Mouse (Mus musculus) retina, adult 2 months (tissue): Measurements from ENCODE around the gene Klk8.

Experiments
- DNase-seq: peaks from one replicate; pipeline ENCODE4 v3.0.0-alpha.2; 2012; ENCODE audit warnings: low read depth, low spot score

Gene Klk8

DNA sequence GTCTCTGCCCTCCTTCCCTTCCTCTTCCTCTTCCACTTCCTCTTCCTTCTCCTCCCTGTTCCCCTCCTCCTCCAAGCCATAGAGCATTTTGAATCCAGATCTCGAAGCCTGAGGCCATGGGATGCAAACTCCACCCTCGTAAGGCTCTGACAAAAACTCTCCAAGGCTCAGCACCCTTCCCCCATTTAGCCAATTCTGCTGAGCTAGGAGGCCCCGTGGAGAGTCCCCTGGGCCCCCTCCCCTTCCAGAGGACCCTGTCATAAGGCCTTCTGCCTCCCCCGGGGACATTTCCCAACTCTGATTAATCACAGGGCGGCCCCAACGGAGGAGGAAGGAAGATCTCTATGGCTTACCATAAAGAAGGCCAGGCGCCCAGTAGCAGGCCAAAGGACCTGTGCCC, 5.8 kb upstream of the Klk8 start, which contains the start of gene Klk9:
Klk9 (plus strand) TSS at position 301 of the 400 bp plus-strand sequence.
- no peak for DNase-seq

DNA sequence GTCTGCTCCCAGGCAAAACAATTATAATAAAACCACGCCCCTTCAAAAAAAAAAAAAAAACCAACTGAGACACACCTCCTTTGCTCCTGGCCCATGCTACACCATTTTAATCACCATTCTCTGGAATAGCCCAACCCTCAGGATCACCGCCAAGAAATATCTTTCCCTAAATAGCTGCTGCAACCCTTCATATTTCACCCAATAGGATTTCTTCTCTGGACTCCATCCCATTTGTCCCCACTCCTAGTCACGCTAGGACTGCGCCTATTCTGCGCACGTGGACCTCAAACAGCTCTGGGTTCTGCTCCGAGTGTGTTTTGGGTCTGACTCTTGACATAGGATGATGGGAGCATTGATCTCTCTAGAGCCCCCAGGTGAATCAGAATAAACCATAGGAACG, 1.0 kb upstream of the Klk8 start:
- no peak for DNase-seq

DNA sequence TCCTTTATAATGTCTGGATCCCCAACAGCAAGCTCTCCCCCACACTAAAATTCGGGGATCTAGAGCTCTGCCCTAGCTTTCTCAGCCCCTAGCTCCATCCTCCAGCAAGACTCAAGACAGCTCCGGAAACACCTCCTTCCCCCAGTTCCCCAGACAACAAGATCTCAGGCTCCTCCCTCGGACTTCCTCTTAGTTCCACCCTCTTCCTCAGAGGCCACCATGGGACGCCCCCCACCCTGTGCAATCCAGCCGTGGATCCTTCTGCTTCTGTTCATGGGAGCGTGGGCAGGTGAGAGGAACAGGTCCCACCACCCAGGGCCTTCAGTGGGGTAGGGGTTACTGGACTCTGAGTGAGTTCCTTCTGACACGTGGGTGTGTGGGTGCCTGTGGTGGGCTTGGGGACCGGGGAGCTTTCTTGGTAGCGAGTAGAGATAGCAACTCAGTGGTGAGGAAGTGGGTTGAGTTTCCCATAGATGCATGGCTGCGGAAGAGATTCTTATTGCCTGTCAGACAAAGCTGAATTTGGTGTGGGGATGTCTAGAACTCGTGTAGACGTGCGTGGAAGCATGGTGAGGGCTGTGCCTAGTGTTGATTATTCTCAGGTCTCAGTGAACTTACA, 576 bp downstream of the Klk8 start:
- DNase-seq: no peak

DNA sequence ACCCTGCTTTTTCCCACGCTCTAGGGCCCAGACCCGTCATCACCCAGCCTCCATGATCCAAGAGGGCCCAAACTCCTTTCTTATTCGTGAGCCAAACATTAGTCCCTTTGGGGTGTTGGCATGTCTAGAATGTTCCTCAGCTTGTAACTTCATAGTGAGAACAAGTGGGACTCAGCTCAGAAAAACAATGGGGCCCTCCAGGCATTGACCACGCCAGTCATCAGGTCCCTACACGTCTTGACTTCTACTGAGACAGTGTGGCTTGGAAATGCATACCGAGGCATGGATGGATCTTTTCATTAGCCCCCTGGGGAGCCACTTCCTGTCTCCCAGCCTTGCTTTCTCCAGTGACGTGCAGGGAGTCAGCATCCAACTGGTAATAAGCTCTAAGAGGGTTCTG, 2.5 kb downstream of the Klk8 start:
- DNase-seq: no peak

DNA sequence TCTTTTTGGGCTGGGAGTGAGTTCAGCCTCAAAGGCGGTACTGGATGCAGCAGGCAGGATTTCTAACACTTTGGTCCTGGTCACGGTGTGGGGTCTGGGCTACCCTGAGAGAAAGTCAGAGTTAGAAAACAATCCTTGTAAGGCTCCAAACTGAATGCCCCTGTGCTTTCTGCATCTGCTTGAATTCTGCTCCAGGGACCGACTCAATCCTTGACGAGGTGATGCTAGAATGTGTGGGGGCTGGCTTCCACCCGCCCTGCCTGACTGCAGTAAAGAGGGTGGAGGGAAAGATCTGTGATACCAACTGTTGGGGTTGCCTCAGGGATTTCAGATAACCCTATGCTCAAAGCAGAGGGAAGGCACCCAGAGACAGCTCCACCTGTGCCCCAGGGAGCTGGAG, 13.6 kb downstream of the Klk8 start, which contains the start of gene Klk7:
Klk7 (plus strand) TSS at position 301 of the 400 bp plus-strand sequence.
- no peak for DNase-seq

DNA sequence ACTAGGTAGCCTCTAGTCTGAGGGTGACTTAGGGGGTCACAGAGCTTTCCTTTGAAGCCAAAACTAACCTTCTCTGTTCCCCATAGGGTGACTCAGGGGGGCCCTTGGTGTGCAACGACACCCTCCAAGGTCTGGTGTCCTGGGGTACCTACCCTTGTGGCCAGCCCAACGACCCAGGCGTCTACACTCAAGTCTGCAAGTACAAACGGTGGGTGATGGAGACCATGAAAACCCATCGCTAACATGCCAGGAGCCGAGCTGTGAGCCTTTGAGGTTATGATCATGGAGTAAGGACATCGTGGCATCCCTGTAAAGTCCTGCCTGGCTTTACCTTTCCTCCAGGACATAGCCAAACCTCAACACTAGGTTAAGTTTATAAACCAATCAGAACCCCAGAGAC, 17.8 kb downstream of the Klk8 start:
- no peak for DNase-seq

DNA sequence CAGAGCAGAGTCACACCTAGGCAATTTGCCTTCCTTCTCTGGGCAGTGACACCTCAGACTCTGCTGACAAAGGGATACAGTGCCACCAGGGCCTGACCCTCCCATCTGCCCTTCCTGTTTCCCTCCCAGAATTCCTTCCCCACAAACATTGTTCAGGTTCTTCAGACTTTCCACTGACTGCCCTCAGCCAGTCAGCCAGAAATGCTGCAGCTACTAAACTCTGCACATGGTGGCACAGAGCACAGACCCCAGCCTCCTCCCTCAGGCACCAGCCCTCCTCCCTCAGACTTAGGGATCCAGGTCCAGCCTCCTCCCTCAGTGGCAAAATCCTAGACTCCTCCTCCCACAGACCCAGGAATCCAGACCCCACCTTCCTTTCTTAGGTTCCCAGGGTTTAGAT, 19.4 kb downstream of the Klk8 start:
- DNase-seq: no peak

DNA sequence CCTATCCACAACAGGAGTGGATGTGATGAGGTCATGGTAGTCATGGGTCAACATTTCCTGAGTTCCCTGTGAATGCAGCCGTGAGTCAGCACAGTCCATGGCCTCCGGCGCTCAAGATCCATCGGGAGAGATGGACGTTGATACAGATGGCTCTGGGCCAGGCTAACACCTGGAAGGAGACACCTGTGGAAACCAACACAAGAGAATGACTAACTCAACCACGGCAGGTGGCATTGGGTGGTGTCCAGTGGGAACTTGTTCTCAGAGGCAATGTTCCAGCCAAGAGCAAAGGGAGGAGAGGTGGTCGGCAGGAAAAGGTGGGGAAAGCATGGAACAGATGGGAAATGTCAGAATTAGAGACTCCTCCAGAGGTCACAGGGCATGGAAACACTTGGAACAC, 24.2 kb downstream of the Klk8 start:
- no peak for DNase-seq

DNA sequence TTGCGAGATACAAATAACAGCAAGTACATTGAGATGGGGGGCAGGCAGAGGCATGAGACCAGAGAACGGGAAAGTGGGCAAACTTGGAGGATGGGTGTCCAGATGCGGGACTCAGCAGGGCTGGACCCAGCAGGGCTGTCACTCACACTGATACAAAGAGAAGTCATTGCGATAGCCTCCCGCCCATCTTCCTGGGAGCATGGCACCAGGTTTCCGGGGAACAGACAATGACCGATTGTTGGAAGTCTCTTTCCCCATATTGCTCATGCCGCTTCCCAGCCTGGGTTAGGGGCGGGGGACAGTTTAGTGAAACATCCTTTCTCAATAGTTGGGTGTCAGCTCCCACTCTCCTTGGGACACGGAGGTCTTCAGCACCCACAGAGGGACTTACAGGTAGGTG, 26.8 kb downstream of the Klk8 start, which contains the start of gene Klk6:
Klk6 (plus strand) TSS at position 301 of the 400 bp plus-strand sequence.
- DNase-seq: no peak

DNA sequence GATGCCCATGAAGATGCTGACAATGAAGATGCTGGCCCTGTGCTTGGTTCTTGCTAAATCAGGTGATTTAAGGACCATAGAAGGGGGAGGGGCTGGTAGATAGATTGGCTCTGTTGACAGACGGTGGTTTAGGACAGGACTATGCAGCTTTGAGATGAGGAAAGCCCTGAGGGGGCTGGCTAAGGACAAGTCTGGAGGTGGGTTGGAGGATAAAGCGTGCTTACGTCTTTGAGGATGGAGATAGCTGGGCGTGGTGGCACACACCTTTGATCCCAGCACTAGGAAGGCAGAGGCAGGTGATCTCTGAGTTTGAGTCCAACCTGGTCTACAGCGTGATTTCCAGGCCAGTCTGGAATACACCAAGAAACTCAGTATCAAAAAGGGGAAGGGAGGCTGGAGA, 28.7 kb downstream of the Klk8 start:
- no peak for DNase-seq

DNA sequence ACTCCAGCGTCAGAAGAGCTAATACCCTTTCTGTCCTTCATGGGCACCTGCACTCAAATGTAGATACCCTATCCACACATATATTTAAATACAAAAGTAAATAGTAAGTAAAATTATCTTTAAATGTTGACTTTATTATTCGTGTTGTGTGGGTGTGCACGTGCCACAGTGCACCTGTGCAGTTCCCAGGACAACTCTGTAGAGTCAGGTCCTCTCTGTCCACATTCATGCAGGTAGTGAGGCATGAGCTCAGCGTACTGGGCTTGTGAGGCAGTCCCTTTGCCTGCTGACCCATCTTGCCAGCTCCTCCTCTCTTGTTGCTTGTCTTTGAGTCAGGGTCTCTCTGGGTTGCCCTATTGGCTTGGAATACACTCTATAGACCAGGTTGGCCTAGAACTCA, 30.3 kb downstream of the Klk8 start:
- no peak for DNase-seq

DNA sequence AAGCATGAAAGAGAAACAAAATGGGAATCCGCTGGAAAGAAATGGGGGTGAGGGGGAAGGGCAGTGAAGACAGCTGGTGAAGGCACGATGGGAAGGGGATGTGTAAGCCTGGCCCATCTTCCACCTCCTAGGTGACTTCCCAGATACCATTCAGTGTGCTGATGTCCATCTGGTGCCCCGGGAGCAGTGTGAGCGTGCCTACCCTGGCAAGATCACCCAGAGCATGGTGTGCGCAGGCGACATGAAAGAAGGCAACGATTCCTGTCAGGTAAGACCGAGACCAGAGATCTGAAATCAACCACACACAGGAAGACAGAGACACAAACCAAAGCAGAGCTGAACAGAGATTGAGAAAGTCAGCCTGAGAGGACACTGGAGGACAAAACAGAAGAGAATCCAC, 31.6 kb downstream of the Klk8 start:
- no peak for DNase-seq

DNA sequence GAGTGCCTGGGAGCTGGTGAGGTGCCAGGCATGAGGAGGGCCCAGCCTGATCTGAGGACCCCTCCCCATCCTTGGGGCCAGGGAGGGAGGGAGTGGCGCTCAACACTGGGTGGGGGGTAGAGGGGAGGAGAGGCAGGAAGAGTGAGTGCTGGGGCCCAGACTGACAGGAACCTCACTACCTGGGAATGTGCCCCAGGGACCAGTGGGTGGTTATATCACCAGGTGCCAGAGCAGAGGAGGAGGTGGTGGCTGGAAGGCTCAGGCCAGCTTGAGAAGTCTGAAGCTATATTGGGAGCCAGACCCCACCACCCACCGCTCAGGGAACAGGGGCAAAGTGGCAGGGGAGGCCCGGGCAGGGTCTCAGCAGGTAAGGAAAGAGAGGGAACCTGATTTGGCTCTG, 44.3 kb downstream of the Klk8 start, which contains the start of gene Klk5:
Klk5 (plus strand) TSS at position 271 of the 400 bp plus-strand sequence.
- no peak for DNase-seq

DNA sequence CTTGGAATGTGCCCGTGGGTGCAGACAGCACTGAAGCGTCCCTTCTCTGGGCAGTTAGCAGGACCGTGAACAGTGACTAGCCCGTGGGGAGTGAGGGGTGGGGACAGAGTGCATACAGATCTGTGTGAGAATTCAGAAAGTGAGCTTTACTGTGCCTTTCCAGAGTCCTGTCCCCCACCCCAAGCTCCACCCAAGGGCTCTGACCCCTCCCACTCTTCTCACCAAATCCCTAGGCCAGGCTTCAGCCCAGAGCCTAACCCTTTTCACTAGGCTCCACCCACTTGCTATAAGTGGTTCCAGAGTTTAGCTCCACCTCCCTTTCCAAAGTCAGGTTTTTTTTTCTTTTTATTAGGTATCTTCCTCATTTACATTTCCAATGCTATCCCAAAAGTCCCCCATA, 46.4 kb downstream of the Klk8 start:
- DNase-seq: no peak

DNA sequence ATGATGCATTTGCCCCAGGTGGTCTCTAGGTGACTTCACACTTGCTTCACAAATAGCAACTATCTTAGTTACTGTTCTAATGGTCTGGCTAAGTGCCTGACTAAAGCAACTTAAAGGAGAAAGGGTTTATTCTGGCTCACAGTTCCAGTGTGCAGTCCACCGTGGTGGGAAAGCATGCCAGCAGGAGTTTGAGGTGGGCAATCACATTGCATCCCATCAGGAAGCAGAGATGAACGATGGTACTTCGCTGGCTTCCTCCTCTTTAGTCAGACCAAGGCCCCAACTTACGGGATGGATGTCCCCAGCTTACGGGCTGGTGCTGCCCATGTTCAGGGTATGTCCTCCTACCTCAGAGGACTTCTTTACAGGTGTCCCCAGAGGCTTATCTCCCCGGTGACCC, 54.2 kb downstream of the Klk8 start:
- no peak for DNase-seq
